Comparison of ENCODE assay signal across 8 mouse cellular contexts in genomic region chr6:15257393-15257792, GRCm38 (mm10).
DNase-seq lines count a peak whose midpoint lies in the region; ATAC-seq lines count a peak whose summit lies in the region.

No protein-coding gene starts in this region.

- H3K4me2 ChIP-seq in limb, embryonic 12.5 days, result peak overlapping the region; percentile 19; the same call in 1 of the 2 replicates
- H3K4me2 ChIP-seq in heart, embryonic 14.5 days (ENCODE audit: low read length), result peak overlapping the region; percentile 47

- peak; percentile 6 for DNase-seq in adrenal gland, adult 2 months
- no peak for DNase-seq in adrenal gland, adult 8-10 months
- DNase-seq in limb, embryonic 10.5 days (ENCODE audit: low spot score), result no peak
- peak; percentile 5 for DNase-seq in lung, postnatal 10 days
- DNase-seq in cerebellum, adult 9-10 months, result no peak
- DNase-seq in right cerebral cortex, postnatal 14 days, result no peak

- H3K4me1 ChIP-seq in limb, embryonic 12.5 days (replicated peaks), result 0 out of 2 replicates have a peak, but pooled peaks cover 6% of the 10 kb centered on the region
- H3K4me1 ChIP-seq in limb, embryonic 10.5 days, result peaks cover 9% of the 10 kb centered on the region
- H3K4me1 ChIP-seq in heart, embryonic 14.5 days (ENCODE audit: control insufficient read depth in 2 of 2, insufficient read depth in 2 of 2, low read length in 2 of 2), result peaks cover 0 to 5% of the 10 kb centered on the region in 2 experiments; a peak in 1 of 4 replicates

- H3K9me3 ChIP-seq in limb, embryonic 12.5 days, result no peaks in the 10 kb centered on the region
- no peaks in the 10 kb centered on the region for H3K9me3 ChIP-seq in limb, embryonic 10.5 days (replicated peaks)
- H3K9me3 ChIP-seq in heart, embryonic 14.5 days (ENCODE audit: control insufficient read depth, low read length), result no peaks in the 10 kb centered on the region

- 25% methylated on average over 7 of the region's 7 CpGs for WGBS in limb, embryonic 12.5 days
- 34% methylated on average over 7 of the region's 7 CpGs for WGBS in limb, embryonic 10.5 days
- 5% methylated on average over 7 of the region's 7 CpGs for WGBS in heart, embryonic 14.5 days

- no peak overlapping the region for H3K27ac ChIP-seq in limb, embryonic 12.5 days
- no peak overlapping the region for H3K27ac ChIP-seq in limb, embryonic 10.5 days
- no peak overlapping the region for H3K27ac ChIP-seq in heart, embryonic 14.5 days (replicated peaks in 1 of 2; ENCODE audit: control insufficient read depth in 1 of 2, insufficient read depth in 1 of 2, low read depth in 2 of 2, low read length in 2 of 2)

- no peaks in the 10 kb centered on the region for H3K27me3 ChIP-seq in limb, embryonic 12.5 days
- no peaks in the 10 kb centered on the region for H3K27me3 ChIP-seq in limb, embryonic 10.5 days (ENCODE audit: low read depth, poor library complexity, severe bottlenecking)
- H3K27me3 ChIP-seq in heart, embryonic 14.5 days (ENCODE audit: control insufficient read depth, insufficient read depth, low read length), result no peaks in the 10 kb centered on the region

- H3K36me3 ChIP-seq in limb, embryonic 12.5 days, result no peaks in the 10 kb centered on the region
- no peaks in the 10 kb centered on the region for H3K36me3 ChIP-seq in limb, embryonic 10.5 days
- H3K36me3 ChIP-seq in heart, embryonic 14.5 days (ENCODE audit: control insufficient read depth, insufficient read depth, low read length), result no peaks in the 10 kb centered on the region

- H3K4me3 ChIP-seq in limb, embryonic 12.5 days (replicated peaks), result no peak overlapping the region
- no peak overlapping the region for H3K4me3 ChIP-seq in limb, embryonic 10.5 days
- no peak overlapping the region for H3K4me3 ChIP-seq in heart, embryonic 14.5 days (ENCODE audit: control insufficient read depth in 1 of 2, insufficient read depth in 1 of 2, low read depth in 1 of 2, low read length in 2 of 2)

- no peak overlapping the region for H3K9ac ChIP-seq in limb, embryonic 12.5 days (replicated peaks)
- H3K9ac ChIP-seq in heart, embryonic 14.5 days (ENCODE audit: low read length), result no peak overlapping the region

- no peak for ATAC-seq in limb, embryonic 12.5 days (ENCODE audit: insufficient number of reproducible peaks, insufficient read depth, low FRiP score, low TSS enrichment, low read depth)
- ATAC-seq in heart, embryonic 14.5 days (ENCODE audit: insufficient number of reproducible peaks, insufficient read depth, low FRiP score, low read depth), result no peak

Comparison
In these comparisons a context has a peak if more than half of its experiments do, and no peak if none do; other contexts are left out.
1. DNase-seq: peak in adrenal gland, adult 2 months (single experiment) and lung, postnatal 10 days (single experiment); none in adrenal gland, adult 8-10 months (single experiment), limb, embryonic 10.5 days (single experiment), cerebellum, adult 9-10 months (single experiment) and right cerebral cortex, postnatal 14 days (single experiment).